Mouse (Mus musculus): ENCODE data around the gene Nfe2.
"Not testable (repeated sequence)": the region's sequence is repeated elsewhere in the genome, so short reads cannot be mapped to it uniquely, and the experiment has no call there.

The Nfe2 gene

GRCm38 (mm10) chr15:103250195-103250740, 7.9 kb downstream of the Nfe2 start:
- no peak for DNase-seq (ENCODE audit: low spot score)

- DNase-seq (ENCODE audit: low spot score), result not testable (repeated sequence)
Observed at GRCm38 (mm10) chr15:103249511-103249910, 8.7 kb downstream of the Nfe2 start.

GRCm38 (mm10) chr15:103248401-103249313, 9.5 kb downstream of the Nfe2 start:
- no peak for DNase-seq (ENCODE audit: low spot score)

GRCm38 (mm10) chr15:103247782-103248400, 10.3 kb downstream of the Nfe2 start:
- no peak for DNase-seq (ENCODE audit: low spot score)

- DNase-seq (ENCODE audit: low spot score), result no peak
Observed at GRCm38 (mm10) chr15:103247078-103247781, 11.0 kb downstream of the Nfe2 start.

- no peak for DNase-seq (ENCODE audit: low spot score)
Observed at GRCm38 (mm10) chr15:103245616-103246015, 12.6 kb downstream of the Nfe2 start.

- DNase-seq (ENCODE audit: low spot score), result no peak
Observed at GRCm38 (mm10) chr15:103242885-103243284, 15.3 kb downstream of the Nfe2 start.

- not testable (repeated sequence) for DNase-seq (ENCODE audit: low spot score)
Observed at GRCm38 (mm10) chr15:103241071-103242018, 16.9 kb downstream of the Nfe2 start.

- DNase-seq (ENCODE audit: low spot score), result peak; percentile 75
Observed at GRCm38 (mm10) chr15:103240160-103241028, 17.8 kb downstream of the Nfe2 start, which contains the start of gene Hnrnpa1. Hnrnpa1 (plus strand) TSS chr15:103240432.

- DNase-seq (ENCODE audit: low spot score), result peak; percentile 94
Observed at GRCm38 (mm10) chr15:103239685-103240159, 18.5 kb downstream of the Nfe2 start, which contains the start of gene Cbx5. Cbx5 (minus strand) TSS chr15:103239816.

GRCm38 (mm10) chr15:103239130-103239684, 19.0 kb downstream of the Nfe2 start:
- peak; percentile 66 for DNase-seq (ENCODE audit: low spot score)

- no peak for DNase-seq (ENCODE audit: low spot score)
Observed at GRCm38 (mm10) chr15:103237295-103237694, 20.9 kb downstream of the Nfe2 start.

GRCm38 (mm10) chr15:103233119-103233518, 25.1 kb downstream of the Nfe2 start:
- DNase-seq (ENCODE audit: low spot score), result no peak

GRCm38 (mm10) chr15:103228904-103229303, 29.3 kb downstream of the Nfe2 start:
- DNase-seq (ENCODE audit: low spot score), result no peak

GRCm38 (mm10) chr15:103227572-103227971, 30.6 kb downstream of the Nfe2 start:
- no peak for DNase-seq (ENCODE audit: low spot score)

GRCm38 (mm10) chr15:103227022-103227421, 31.2 kb downstream of the Nfe2 start:
- DNase-seq (ENCODE audit: low spot score), result no peak

- no peak for DNase-seq (ENCODE audit: low spot score)
Observed at GRCm38 (mm10) chr15:103224161-103224560, 34.0 kb downstream of the Nfe2 start.

- DNase-seq (ENCODE audit: low spot score), result no peak
Observed at GRCm38 (mm10) chr15:103221386-103221785, 36.8 kb downstream of the Nfe2 start.

- DNase-seq (ENCODE audit: low spot score), result no peak
Observed at GRCm38 (mm10) chr15:103220785-103221184, 37.4 kb downstream of the Nfe2 start.

All from ovary, postnatal 10 days (tissue).